Mouse (Mus musculus) thymus, adult 2 months (tissue): ENCODE measurements around the gene Cdkl5.

Experiments used
- CTCF ChIP-seq: fragments of 200-500 bp; IDR thresholded peaks from 2 replicates; pipeline ENCODE4 v1.5.1; 2012; ENCODE audit warnings: mild to moderate bottlenecking, control low read depth, low read length, moderate library complexity, borderline replicate concordance; ENCODE audit not compliant: control insufficient read depth, poor library complexity, insufficient read depth; ENCODE audit errors: extremely low read depth
- POLR2A ChIP-seq: fragments of 200-500 bp; IDR thresholded peaks from 2 replicates; pipeline ENCODE4 v1.6.1; 2012; ENCODE audit warnings: mild to moderate bottlenecking, low read length, control low read depth, moderate library complexity; ENCODE audit not compliant: control insufficient read depth, poor library complexity, insufficient read depth; ENCODE audit errors: extremely low read depth

DNA sequence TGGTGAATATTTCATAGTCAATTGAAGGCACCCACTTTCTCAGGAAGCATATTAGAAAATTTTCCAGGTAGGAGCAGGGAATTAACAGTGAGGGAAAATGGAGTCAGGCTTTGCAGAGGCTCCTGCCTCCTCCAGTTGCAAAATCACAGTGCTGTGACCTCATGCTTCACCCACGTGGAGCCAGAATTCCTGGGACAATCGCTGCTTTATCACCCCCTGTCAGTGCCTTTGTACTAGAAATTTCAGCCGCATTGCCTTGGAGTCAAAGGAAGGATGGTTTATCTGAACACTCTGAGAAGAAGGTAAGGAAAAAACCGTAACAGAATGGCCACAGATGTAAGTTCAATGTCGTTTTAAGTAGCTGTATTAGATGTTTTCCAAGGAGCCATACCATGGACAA, 1.5 kb upstream of the Cdkl5 start:
- TF ChIP-seq CTCF (no peak), POLR2A (no peak)
